8 mouse cellular contexts compared by ENCODE assay signal in the genomic region with DNA sequence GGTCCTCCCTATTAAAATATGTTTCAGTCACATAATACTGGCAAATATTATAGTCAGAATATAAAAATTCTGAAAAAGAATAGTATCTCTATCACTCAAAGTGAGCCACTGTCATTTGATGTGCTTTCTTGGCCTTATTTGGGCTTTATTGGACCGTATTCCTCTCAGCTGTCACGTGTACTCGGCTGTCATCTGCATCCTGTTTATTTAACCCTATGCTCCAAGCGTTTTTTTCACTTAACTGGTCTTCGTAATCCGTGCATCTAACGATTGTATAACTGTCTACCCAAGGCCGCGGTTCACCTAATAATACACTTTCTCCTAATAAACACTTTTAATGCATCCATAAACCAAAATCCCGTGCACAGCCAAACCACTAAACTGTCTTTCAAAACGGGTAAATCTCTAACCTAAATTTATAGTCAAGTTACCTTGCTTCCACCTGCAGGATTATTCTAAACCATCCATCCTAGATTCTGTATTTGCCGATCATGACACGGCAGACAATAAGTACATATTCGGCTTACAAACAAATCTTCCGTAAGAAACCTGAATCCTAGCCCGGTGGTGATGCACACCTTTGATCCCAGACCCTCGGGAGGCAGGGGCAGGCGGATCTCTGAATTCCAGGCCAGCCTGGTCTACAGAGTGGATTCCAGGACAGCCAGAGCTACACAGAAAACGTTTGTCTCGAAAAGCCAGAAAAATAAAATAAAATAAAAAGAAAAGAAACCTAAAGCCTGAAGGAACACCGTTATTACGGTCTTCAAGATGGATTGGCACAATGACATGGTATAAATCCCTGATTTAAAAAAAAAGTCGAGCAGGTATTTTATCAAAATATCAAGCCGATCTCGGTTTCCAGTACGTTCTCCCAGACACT. TPM values are rescaled to one million over a fixed set of nuclear protein-coding genes. Genes with fewer than 3 reads are reported as not detected.
A peak's percentile ranks its signal among the peaks of the same experiment; 100 is the strongest.
DNase-seq lines count a peak whose midpoint lies in the region; ATAC-seq lines count a peak whose summit lies in the region.

No protein-coding gene starts in this region.

- H3K4me3 ChIP-seq in heart, embryonic 14.5 days (ENCODE audit: control insufficient read depth in 1 of 2, insufficient read depth in 1 of 2, low read depth in 1 of 2, low read length in 2 of 2) = peak overlapping the region; percentile 71 to 92
- H3K4me3 ChIP-seq in liver, embryonic 11.5 days (ENCODE audit: low read depth, low read length) = peak overlapping the region; percentile 85
- peak overlapping the region; percentile 80 for H3K4me3 ChIP-seq in neural tube, embryonic 12.5 days

- WGBS in heart, embryonic 14.5 days = 38% methylated on average over 26 of the region's 26 CpGs
- 32% methylated on average over 26 of the region's 26 CpGs for WGBS in liver, embryonic 11.5 days
- WGBS in neural tube, embryonic 12.5 days = 48% methylated on average over 26 of the region's 26 CpGs

- H3K9me3 ChIP-seq in heart, embryonic 14.5 days (ENCODE audit: control insufficient read depth, low read length) = no peaks in the 10 kb centered on the region
- H3K9me3 ChIP-seq in liver, embryonic 11.5 days (ENCODE audit: control insufficient read depth, low read length) = no peaks in the 10 kb centered on the region
- H3K9me3 ChIP-seq in neural tube, embryonic 12.5 days = no peaks in the 10 kb centered on the region

- no peaks in the 10 kb centered on the region for H3K27me3 ChIP-seq in heart, embryonic 14.5 days (ENCODE audit: control insufficient read depth, insufficient read depth, low read length)
- H3K27me3 ChIP-seq in liver, embryonic 11.5 days (replicated peaks; ENCODE audit: control insufficient read depth, insufficient read depth, low read length) = no peaks in the 10 kb centered on the region
- H3K27me3 ChIP-seq in neural tube, embryonic 12.5 days (replicated peaks) = no peaks in the 10 kb centered on the region

- peaks cover 9 to 21% of the 10 kb centered on the region in 2 experiments for H3K4me1 ChIP-seq in heart, embryonic 14.5 days (ENCODE audit: control insufficient read depth in 2 of 2, insufficient read depth in 2 of 2, low read length in 2 of 2)
- peaks cover 9% of the 10 kb centered on the region for H3K4me1 ChIP-seq in liver, embryonic 11.5 days (replicated peaks; ENCODE audit: control insufficient read depth, insufficient read depth, low read length)
- peaks cover 20% of the 10 kb centered on the region for H3K4me1 ChIP-seq in neural tube, embryonic 12.5 days

- no peak for ATAC-seq in heart, embryonic 14.5 days (ENCODE audit: insufficient number of reproducible peaks, insufficient read depth, low FRiP score, low read depth)
- ATAC-seq in liver, embryonic 11.5 days (replicated peaks; ENCODE audit: low FRiP score) = no peak
- no peak for ATAC-seq in neural tube, embryonic 12.5 days (ENCODE audit: low FRiP score, low read depth)

- peak overlapping the region; percentile 81 for H3K4me2 ChIP-seq in heart, embryonic 14.5 days (ENCODE audit: low read length)
- H3K4me2 ChIP-seq in liver, embryonic 11.5 days = peak overlapping the region; percentile 66
- H3K4me2 ChIP-seq in neural tube, embryonic 12.5 days (replicated peaks) = peak overlapping the region; percentile 73

- DNase-seq in cerebellum, postnatal 14 days = peak; percentile 36 to 37
- no peak for DNase-seq in cerebellum, postnatal 4 days (ENCODE audit: low spot score in 2 of 2)
- peak; percentile 30 for DNase-seq in MN1 (ENCODE audit: low spot score)
- DNase-seq in liver, embryonic 11.5 days (ENCODE audit: low spot score) = no peak
- no peak for DNase-seq in ovary, postnatal 10 days (ENCODE audit: low spot score)
- DNase-seq in frontal cortex, postnatal 25 days (ENCODE audit: low spot score in 2 of 2) = no peak

- peaks cover 16% of the 10 kb centered on the region for H3K36me3 ChIP-seq in heart, embryonic 14.5 days (ENCODE audit: control insufficient read depth, insufficient read depth, low read length)
- peaks cover 2% of the 10 kb centered on the region; the same call in 1 of the 2 replicates for H3K36me3 ChIP-seq in liver, embryonic 11.5 days (ENCODE audit: control insufficient read depth, insufficient read depth, low read length)
- peaks cover 2% of the 10 kb centered on the region for H3K36me3 ChIP-seq in neural tube, embryonic 12.5 days

- peak overlapping the region; percentile 77 to 99 for H3K27ac ChIP-seq in heart, embryonic 14.5 days (replicated peaks in 1 of 2; ENCODE audit: control insufficient read depth in 1 of 2, insufficient read depth in 1 of 2, low read depth in 2 of 2, low read length in 2 of 2)
- H3K27ac ChIP-seq in liver, embryonic 11.5 days (ENCODE audit: low read depth, low read length) = no peak overlapping the region
- peak overlapping the region; percentile 77; the same call in 1 of the 2 replicates for H3K27ac ChIP-seq in neural tube, embryonic 12.5 days

- H3K9ac ChIP-seq in heart, embryonic 14.5 days (ENCODE audit: low read length) = peak overlapping the region; percentile 99
- peak overlapping the region; percentile 90 for H3K9ac ChIP-seq in liver, embryonic 11.5 days (ENCODE audit: low read depth, low read length)
- H3K9ac ChIP-seq in neural tube, embryonic 12.5 days = peak overlapping the region; percentile 89

RNA-seq across cellular contexts. Expression of gene Ate1, which starts 1.7 kb away (rescaled TPM):
- polyA plus RNA-seq in heart, embryonic 14.5 days (2014; fragmentation: Nextera tagmentation; extraction: Ambion mirVana) = 64.2 and 67.3 TPM in 2 replicates
- polyA plus RNA-seq in liver, embryonic 11.5 days (2014; fragmentation: Nextera tagmentation; extraction: Ambion mirVana) = 44.6 and 51.6 TPM in 2 replicates
- 62.7 and 71.6 TPM in 2 replicates for polyA plus RNA-seq in neural tube, embryonic 12.5 days (2016; fragmentation: Nextera tagmentation; extraction: Ambion mirVana)

RNA-seq across cellular contexts. Expression of gene Nsmce4a, which starts 54.5 kb away (rescaled TPM):
- polyA plus RNA-seq in heart, embryonic 14.5 days (2014; fragmentation: Nextera tagmentation; extraction: Ambion mirVana) = 156 and 160 TPM in 2 replicates
- 175 and 190 TPM in 2 replicates for polyA plus RNA-seq in liver, embryonic 11.5 days (2014; fragmentation: Nextera tagmentation; extraction: Ambion mirVana)
- 138 and 143 TPM in 2 replicates for polyA plus RNA-seq in neural tube, embryonic 12.5 days (2016; fragmentation: Nextera tagmentation; extraction: Ambion mirVana)

RNA-seq across cellular contexts. Expression of gene Tacc2, which starts 58.8 kb away (rescaled TPM):
- 55.9 and 56.4 TPM in 2 replicates for polyA plus RNA-seq in heart, embryonic 14.5 days (2014; fragmentation: Nextera tagmentation; extraction: Ambion mirVana)
- polyA plus RNA-seq in liver, embryonic 11.5 days (2014; fragmentation: Nextera tagmentation; extraction: Ambion mirVana) = 16.4 and 17.3 TPM in 2 replicates
- 74.3 and 85.5 TPM in 2 replicates for polyA plus RNA-seq in neural tube, embryonic 12.5 days (2016; fragmentation: Nextera tagmentation; extraction: Ambion mirVana)

Comparison
In these comparisons a context has a peak if more than half of its experiments do, and no peak if none do; other contexts are left out.
1. DNase-seq: peak in cerebellum, postnatal 14 days (2 of 2) and MN1 (single experiment); none in cerebellum, postnatal 4 days (0 of 2), liver, embryonic 11.5 days (single experiment), ovary, postnatal 10 days (single experiment) and frontal cortex, postnatal 25 days (0 of 2).
2. Peak in every context shown above with its lines, with median percentiles within 50 percentile points of each other: H3K4me2 ChIP-seq, H3K4me3 ChIP-seq and H3K9ac ChIP-seq.